Mouse (Mus musculus) forebrain, postnatal 0 days (tissue): ENCODE results near the gene Pou2f1. TPM values are rescaled to one million over a fixed set of nuclear protein-coding genes. Genes with fewer than 3 reads are reported as not detected.
A peak's percentile ranks its signal among the peaks of the same experiment; 100 is the strongest.

ENCODE experiments used
- ATAC-seq: fragments of 200-750 bp; cut with Nextera tagmentation; 2 replicates; pipeline ENCODE4 v1.8.0; 2017; ENCODE audit warnings: mild to moderate bottlenecking, moderate library complexity
- DNase-seq: peaks from one replicate; pipeline ENCODE4 v3.0.0-alpha.2; 2015
- H3K27ac ChIP-seq: fragments of 300-500 bp; sonication (generic); 2 replicates; pipeline ENCODE4 v1.5.1; 2014; ENCODE audit warnings: low read depth, mild to moderate bottlenecking, antibody characterized with exemption, low read length, moderate library complexity, mixed read lengths
- H3K27me3 ChIP-seq: fragments of 300-500 bp; sonication (generic); 2 replicates; pipeline ENCODE4 v1.6.1; 2014; ENCODE audit warnings: mild to moderate bottlenecking, low read length, mixed read lengths; ENCODE audit not compliant: insufficient read depth
- H3K36me3 ChIP-seq: fragments of 300-500 bp; sonication (generic); 2 replicates; pipeline ENCODE4 v1.6.1; 2014; ENCODE audit warnings: mild to moderate bottlenecking, moderate library complexity; ENCODE audit not compliant: insufficient read depth
- H3K4me1 ChIP-seq: fragments of 300-500 bp; sonication (generic); 2 replicates; pipeline ENCODE4 v1.6.1; 2014; ENCODE audit warnings: antibody characterized with exemption; ENCODE audit not compliant: insufficient read depth
- H3K4me2 ChIP-seq: fragments of 300-500 bp; sonication (generic); 2 replicates; pipeline ENCODE4 v1.6.1; 2014; ENCODE audit warnings: low read depth, mild to moderate bottlenecking, moderate library complexity
- H3K4me3 ChIP-seq: fragments of 300-500 bp; sonication (generic); 2 replicates; pipeline ENCODE4 v1.5.1; 2014; ENCODE audit warnings: low read depth, low read length, mixed read lengths
- H3K9ac ChIP-seq: fragments of 300-500 bp; sonication (generic); 2 replicates; pipeline ENCODE4 v1.6.1; 2014; ENCODE audit warnings: mild to moderate bottlenecking
- H3K9me3 ChIP-seq: fragments of 300-500 bp; sonication (generic); 2 replicates; pipeline ENCODE4 v1.6.1; 2016; ENCODE audit warnings: low read length
- CTCF ChIP-seq: sonication (generic); IDR thresholded peaks from 2 replicates; pipeline ENCODE4 v1.5.1; 2016; ENCODE audit warnings: antibody characterized with exemption, control low read depth, low read depth
- WGBS: fragments of 180-500 bp; shearing (Covaris S2); extraction: QIAGEN DNeasy Blood & Tissue Kit; methylation state at CpG from one replicate; pipeline ENCODE4 v1.1.7; 2014; 5-methylcytosine and 5-hydroxymethylcytosine counted together
- polyA plus RNA-seq: library from polyadenylated mRNA; unstranded; fragments of >200 nt; fragmentation: Nextera tagmentation; extraction: Ambion mirVana; gene quantifications from 2 replicates; pipeline ENCODE4 v1.2.1, GENCODE M21; 2015
- total RNA-seq: library from RNA; depleted of rRNA; stranded (reverse); fragments of >200 nt; gene quantifications from 2 replicates; pipeline ENCODE4 v1.2.3, GENCODE M21; 2014; rRNA removed

Pou2f1 gene
- total RNA-seq (14.3 and 22.2 TPM in 2 replicates), polyA plus RNA-seq (11.1 and 16.7 TPM in 2 replicates)

GRCm38 (mm10) chr1:166002520-166003155 is at the start of gene Pou2f1:
Gene Pou2f1 (minus strand): TSS chr1:166002678.
- Histone ChIP-seq H3K4me3 (peak within 1 kb of the TSS; percentile 97), H3K36me3 (no peaks in the 10 kb centered on the region), H3K9ac (peak within 1 kb of the TSS; percentile 94), H3K9me3 (no peaks in the 10 kb centered on the region), H3K27ac (peak within 1 kb of the TSS; percentile 96), H3K4me2 (peak within 1 kb of the TSS; percentile 83), H3K27me3 (no peaks in the 10 kb centered on the region), H3K4me1 (peaks cover 8% of the 10 kb centered on the region; the same call in 1 of the 2 replicates)
- DNase-seq (peak; percentile 100), ATAC-seq (peak; percentile 90)
- peak; percentile 74 for TF ChIP-seq CTCF
- 2% methylated on average over 49 of the region's 61 CpGs for WGBS

GRCm38 (mm10) chr1:166049046-166049827 is 46.8 kb upstream of the Pou2f1 start:
- Histone ChIP-seq H3K27ac (0 out of 2 replicates have a peak overlapping the region, but pooled peaks have one; percentile 5), H3K36me3 (no peaks in the 10 kb centered on the region), H3K9me3 (no peaks in the 10 kb centered on the region), H3K9ac (peak overlapping the region; percentile 32), H3K27me3 (0 out of 2 replicates have a peak, but pooled peaks cover 11% of the 10 kb centered on the region), H3K4me1 (peaks cover 12% of the 10 kb centered on the region), H3K4me2 (peak overlapping the region; percentile 87), H3K4me3 (peak overlapping the region; percentile 37)
- DNase-seq (peak; percentile 36), ATAC-seq (peak; percentile 81)
- WGBS = 16% methylated on average over 11 of the region's 11 CpGs
- TF ChIP-seq CTCF = no peak

- peak overlapping the region; percentile 32 for H3K9ac ChIP-seq
- ATAC-seq = peak; percentile 46; the same call in 1 of the 2 replicates
- peak overlapping the region; percentile 4; the same call in 1 of the 2 replicates for H3K27ac ChIP-seq
- H3K27me3 ChIP-seq = 0 out of 2 replicates have a peak, but pooled peaks cover 11% of the 10 kb centered on the region
- H3K4me3 ChIP-seq = peak overlapping the region; percentile 37
- H3K9me3 ChIP-seq = no peaks in the 10 kb centered on the region
- no peaks in the 10 kb centered on the region for H3K36me3 ChIP-seq
- WGBS = 1% methylated on average over 23 of the region's 23 CpGs
- peaks cover 12% of the 10 kb centered on the region for H3K4me1 ChIP-seq
- peak; percentile 14; the same call in 1 of the 2 replicates for TF ChIP-seq CTCF
- H3K4me2 ChIP-seq = peak overlapping the region; percentile 87
- peak; percentile 40 for DNase-seq
These were observed 45.9 kb upstream of the Pou2f1 start for GRCm38 (mm10) chr1:166048230-166048911.

- H3K4me2 ChIP-seq = peak overlapping the region; percentile 87
- no peaks in the 10 kb centered on the region for H3K36me3 ChIP-seq
- H3K4me3 ChIP-seq = peak overlapping the region; percentile 37
- 0 out of 2 replicates have a peak, but pooled peaks cover 11% of the 10 kb centered on the region for H3K27me3 ChIP-seq
- DNase-seq (peak; percentile 33), ATAC-seq (no peak)
- peaks cover 12% of the 10 kb centered on the region for H3K4me1 ChIP-seq
- no peak overlapping the region for H3K27ac ChIP-seq
- no peak for TF ChIP-seq CTCF
- no peaks in the 10 kb centered on the region for H3K9me3 ChIP-seq
- H3K9ac ChIP-seq = 0 out of 2 replicates have a peak overlapping the region, but pooled peaks have one; percentile 32
- 8% methylated on average over 25 of the region's 25 CpGs for WGBS
These were observed 45.2 kb upstream of the Pou2f1 start for GRCm38 (mm10) chr1:166047505-166048170.

GRCm38 (mm10) chr1:166045894-166046197 is 43.4 kb upstream of the Pou2f1 start:
- H3K27me3 ChIP-seq = 0 out of 2 replicates have a peak, but pooled peaks cover 11% of the 10 kb centered on the region
- TF ChIP-seq CTCF = no peak
- no peak overlapping the region for H3K4me2 ChIP-seq
- 43% methylated on average over 4 of the region's 4 CpGs for WGBS
- H3K4me3 ChIP-seq = no peak overlapping the region
- no peak overlapping the region for H3K27ac ChIP-seq
- DNase-seq (no peak), ATAC-seq (no peak)
- no peaks in the 10 kb centered on the region for H3K9me3 ChIP-seq
- H3K4me1 ChIP-seq = peaks cover 12% of the 10 kb centered on the region
- H3K9ac ChIP-seq = no peak overlapping the region
- no peaks in the 10 kb centered on the region for H3K36me3 ChIP-seq
